Mouse (Mus musculus) small intestine, adult 2 months (tissue): ENCODE results near the gene Sec14l4. TPM values are rescaled to one million over a fixed set of nuclear protein-coding genes. Genes with fewer than 3 reads are reported as not detected.
A peak's percentile ranks its signal among the peaks of the same experiment; 100 is the strongest.

Experiments used
- H3K27ac ChIP-seq: fragments of 200-500 bp; 2 replicates; pipeline ENCODE4 v1.5.1; 2012; ENCODE audit warnings: low read depth, low read length, control low read depth, inconsistent platforms; ENCODE audit not compliant: insufficient read depth
- H3K27me3 ChIP-seq: fragments of 200-500 bp; 2 replicates; pipeline ENCODE4 v1.6.1; 2012; ENCODE audit warnings: mild to moderate bottlenecking, moderate library complexity, low read length, inconsistent platforms; ENCODE audit not compliant: control insufficient read depth, insufficient read depth
- H3K36me3 ChIP-seq: fragments of 200-500 bp; 2 replicates; pipeline ENCODE4 v1.6.1; 2012; ENCODE audit warnings: mild to moderate bottlenecking, low read length, control low read depth, inconsistent platforms; ENCODE audit not compliant: control insufficient read depth, insufficient read depth
- H3K4me1 ChIP-seq: fragments of 200-500 bp; 2 replicates; pipeline ENCODE4 v1.6.1; 2012; ENCODE audit warnings: low read length, inconsistent platforms, mixed read lengths; ENCODE audit not compliant: control insufficient read depth, insufficient read depth, insufficient read length
- H3K4me3 ChIP-seq: fragments of 200-500 bp; 2 replicates; pipeline ENCODE4 v1.5.1; 2012; ENCODE audit warnings: low read depth, mild to moderate bottlenecking, control low read depth, inconsistent platforms, low read length, moderate library complexity
- CTCF ChIP-seq: fragments of 200-500 bp; IDR thresholded peaks from 2 replicates; pipeline ENCODE4 v1.5.1; 2012; ENCODE audit warnings: low read depth, mild to moderate bottlenecking, control low read depth, inconsistent platforms, low read length, moderate library complexity, mixed read lengths; ENCODE audit not compliant: insufficient replicate concordance, insufficient read length; ENCODE audit errors: extremely low read depth
- POLR2A ChIP-seq: fragments of 200-500 bp; IDR thresholded peaks from 2 replicates; pipeline ENCODE4 v1.6.1; 2012; ENCODE audit warnings: low read depth, mild to moderate bottlenecking, control low read depth, inconsistent platforms, low read length, moderate library complexity
- WGBS: fragments of 180-500 bp; shearing (Covaris S2); methylation state at CpG from one replicate; pipeline ENCODE4 v1.1.7; 2018; 5-methylcytosine and 5-hydroxymethylcytosine counted together
- polyA plus RNA-seq: library from polyadenylated mRNA; depleted of rRNA; stranded (reverse); fragments of >200 nt; gene quantifications from 2 replicates; pipeline ENCODE4 v1.2.3, GENCODE M21; 2012

Sec14l4 gene
- polyA plus RNA-seq, 1 experiment, result 0.05 TPM

- WGBS, result 73% methylated on average over 6 of the region's 6 CpGs
These were observed 38.1 kb upstream of the Sec14l4 start for GRCm38 (mm10) chr11:3993132-3993531.

GRCm38 (mm10) chr11:3993914-3994313 lies 37.3 kb upstream of the Sec14l4 start:
- no peak for TF ChIP-seq POLR2A
- no peak for TF ChIP-seq CTCF
- H3K27me3 ChIP-seq, result no peaks in the 10 kb centered on the region
- H3K4me3 ChIP-seq, result no peak overlapping the region
- peaks cover 20% of the 10 kb centered on the region for H3K36me3 ChIP-seq
- 92% methylated on average over 6 of the region's 6 CpGs for WGBS
- peaks cover 3% of the 10 kb centered on the region; the same call in 1 of the 2 replicates for H3K4me1 ChIP-seq
- H3K27ac ChIP-seq, result no peak overlapping the region

More at GRCm38 (mm10) chr11:3993132-3993531, 38.1 kb upstream of the Sec14l4 start:
- H3K4me1 ChIP-seq, result peaks cover 6% of the 10 kb centered on the region; the same call in 1 of the 2 replicates
- H3K36me3 ChIP-seq, result peaks cover 12% of the 10 kb centered on the region
- no peak overlapping the region for H3K4me3 ChIP-seq
- no peak for TF ChIP-seq CTCF
- TF ChIP-seq POLR2A, result no peak
- H3K27ac ChIP-seq, result no peak overlapping the region
- no peaks in the 10 kb centered on the region for H3K27me3 ChIP-seq

GRCm38 (mm10) chr11:3995511-3995910 lies 35.8 kb upstream of the Sec14l4 start:
- no peaks in the 10 kb centered on the region for H3K4me1 ChIP-seq
- TF ChIP-seq CTCF (no peak), POLR2A (no peak)
- H3K36me3 ChIP-seq, result peaks cover 23% of the 10 kb centered on the region
- H3K4me3 ChIP-seq, result no peak overlapping the region
- WGBS, result 78% methylated on average over 5 of the region's 5 CpGs
- H3K27me3 ChIP-seq, result no peaks in the 10 kb centered on the region
- no peak overlapping the region for H3K27ac ChIP-seq

GRCm38 (mm10) chr11:3996840-3997239 lies 34.4 kb upstream of the Sec14l4 start:
- 87% methylated on average over 3 of the region's 3 CpGs for WGBS
- Histone ChIP-seq H3K27me3 (no peaks in the 10 kb centered on the region), H3K4me3 (no peak overlapping the region), H3K27ac (no peak overlapping the region), H3K36me3 (peaks cover 23% of the 10 kb centered on the region), H3K4me1 (no peaks in the 10 kb centered on the region)
- no peak for TF ChIP-seq POLR2A
- TF ChIP-seq CTCF, result no peak

GRCm38 (mm10) chr11:3997978-3998720 lies 33.1 kb upstream of the Sec14l4 start:
- TF ChIP-seq CTCF (no peak), POLR2A (no peak)
- Histone ChIP-seq H3K4me1 (no peaks in the 10 kb centered on the region), H3K27ac (no peak overlapping the region), H3K36me3 (peaks cover 23% of the 10 kb centered on the region), H3K4me3 (peak overlapping the region; percentile 37), H3K27me3 (no peaks in the 10 kb centered on the region)
- WGBS, result 66% methylated on average over 66 of the region's 66 CpGs

- H3K4me1 ChIP-seq, result no peaks in the 10 kb centered on the region
- 37% methylated on average over 5 of the region's 5 CpGs for WGBS
- no peak overlapping the region for H3K4me3 ChIP-seq
- H3K36me3 ChIP-seq, result peaks cover 23% of the 10 kb centered on the region
- TF ChIP-seq CTCF (no peak), POLR2A (no peak)
- no peaks in the 10 kb centered on the region for H3K27me3 ChIP-seq
- no peak overlapping the region for H3K27ac ChIP-seq
These were observed 31.7 kb upstream of the Sec14l4 start for GRCm38 (mm10) chr11:3999547-3999946.

- Histone ChIP-seq H3K27me3 (no peaks in the 10 kb centered on the region), H3K36me3 (peaks cover 23% of the 10 kb centered on the region), H3K27ac (no peak overlapping the region), H3K4me1 (no peaks in the 10 kb centered on the region), H3K4me3 (no peak overlapping the region)
- 7% methylated on average over 5 of the region's 5 CpGs for WGBS
- TF ChIP-seq CTCF (peak; percentile 84), POLR2A (no peak)
These were observed 29.7 kb upstream of the Sec14l4 start for GRCm38 (mm10) chr11:4001603-4002002.
